Mouse (Mus musculus): ENCODE measurements at regions not wholly inside any gene's neighbourhood (a gene's known extent, or its start where the extent isn't known, plus 50 kb on each side); places are given as distances from the start of the nearest gene placed in this dataset.
"Not testable (repeated sequence)": the region's sequence is repeated elsewhere in the genome, so short reads cannot be mapped to it uniquely, and the experiment has no call there.

DNA sequence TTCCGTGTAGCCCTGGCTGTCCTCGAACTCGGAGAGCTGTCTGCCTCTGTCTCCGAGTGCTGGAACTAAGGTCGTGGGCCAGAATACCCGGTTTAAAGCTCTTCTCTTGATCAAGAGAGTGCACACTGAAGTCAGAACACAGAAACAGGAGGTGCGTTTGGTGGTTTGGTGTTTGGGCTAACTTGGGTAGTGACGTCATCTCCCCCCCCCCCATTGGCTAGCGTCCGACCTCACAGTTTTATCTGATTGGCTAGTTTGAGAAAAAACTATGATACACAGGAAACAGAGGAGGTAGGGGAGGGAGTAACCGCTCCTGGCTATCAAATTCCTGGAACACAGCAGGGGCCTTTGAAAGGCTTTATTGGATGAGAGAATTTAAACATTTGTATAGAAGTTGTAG is 60.2 kb upstream of the Pim1 start:
- ATAC-seq (replicated peaks; ENCODE audit: poor library complexity, severe bottlenecking): no peak

DNA sequence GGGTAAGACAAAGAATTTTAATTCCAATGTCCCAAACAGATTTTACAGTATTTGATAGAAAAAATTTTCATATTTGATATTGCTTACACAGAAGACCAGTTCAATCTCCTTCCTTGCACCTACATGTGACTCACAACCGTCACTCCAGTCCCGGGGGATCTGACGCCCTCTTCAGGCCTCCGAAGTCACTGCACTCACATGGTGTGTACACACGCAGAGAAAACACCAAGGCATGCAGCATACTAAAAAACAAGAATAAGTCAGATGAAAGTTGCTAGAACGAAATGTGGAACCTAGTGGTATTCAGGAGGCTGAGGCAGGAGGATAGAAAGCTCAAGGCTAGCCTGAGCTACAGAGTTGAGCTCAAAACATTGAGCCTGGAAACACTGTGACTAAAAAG is 59.7 kb upstream of the Pim1 start:
- ATAC-seq (replicated peaks; ENCODE audit: poor library complexity, severe bottlenecking): no peak

DNA sequence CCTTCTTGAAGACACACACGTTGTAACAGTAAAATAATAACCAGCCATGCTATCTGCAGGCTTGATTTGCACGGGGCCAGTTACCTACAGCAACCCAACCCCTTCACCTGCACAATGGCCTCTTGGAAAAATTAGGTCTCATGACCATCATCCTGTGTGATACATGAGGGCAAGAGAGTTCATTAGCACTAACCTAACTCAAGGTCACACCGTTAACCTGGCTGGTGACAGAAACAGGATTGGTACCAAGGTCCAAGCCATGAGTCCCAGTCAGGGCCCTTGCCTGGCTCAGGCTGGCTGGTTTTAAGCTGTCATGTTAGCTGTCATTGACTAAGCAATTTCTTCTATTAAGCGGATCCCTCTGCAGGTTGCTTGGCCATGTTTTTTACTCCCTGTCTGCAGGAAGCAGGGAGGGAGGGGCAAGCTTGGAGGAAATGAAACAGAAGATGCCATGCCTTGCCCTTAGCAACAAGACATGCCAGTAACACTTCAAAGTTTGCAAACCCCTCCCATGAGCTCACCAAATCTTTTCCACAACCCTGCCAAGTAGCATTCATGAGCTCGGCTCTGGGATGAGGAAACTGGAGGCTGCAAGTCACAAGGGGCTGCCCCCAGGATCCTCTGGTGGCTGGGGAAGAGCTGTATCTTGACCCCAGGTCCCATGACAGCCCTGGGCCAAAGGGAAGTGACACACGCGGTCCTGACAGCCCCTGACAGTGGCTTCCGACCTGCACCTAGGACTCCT is 58.8 kb upstream of the Pim1 start:
- ATAC-seq (replicated peaks; ENCODE audit: poor library complexity, severe bottlenecking): peak; percentile 80

DNA sequence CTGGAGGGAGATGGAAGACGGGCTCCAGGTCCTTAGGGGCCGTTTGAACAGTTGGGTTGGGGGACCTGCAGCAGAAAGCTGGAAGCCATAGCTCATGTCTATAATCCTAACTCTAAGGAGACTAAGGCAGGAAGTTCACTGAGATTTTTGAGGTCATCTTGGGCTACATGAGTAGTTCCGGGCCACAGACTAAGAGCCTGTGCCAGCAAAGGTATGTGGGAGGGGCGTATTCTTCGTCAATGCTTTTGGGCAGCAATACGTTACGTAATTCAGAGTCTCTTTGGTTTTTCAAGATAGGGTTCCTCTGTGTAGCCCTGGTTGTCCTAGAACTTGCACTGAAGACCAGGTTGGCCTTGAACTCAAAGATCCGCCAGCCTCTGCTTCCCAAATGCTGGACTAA is 57.9 kb upstream of the Pim1 start:
- no peak for ATAC-seq (replicated peaks; ENCODE audit: poor library complexity, severe bottlenecking)

DNA sequence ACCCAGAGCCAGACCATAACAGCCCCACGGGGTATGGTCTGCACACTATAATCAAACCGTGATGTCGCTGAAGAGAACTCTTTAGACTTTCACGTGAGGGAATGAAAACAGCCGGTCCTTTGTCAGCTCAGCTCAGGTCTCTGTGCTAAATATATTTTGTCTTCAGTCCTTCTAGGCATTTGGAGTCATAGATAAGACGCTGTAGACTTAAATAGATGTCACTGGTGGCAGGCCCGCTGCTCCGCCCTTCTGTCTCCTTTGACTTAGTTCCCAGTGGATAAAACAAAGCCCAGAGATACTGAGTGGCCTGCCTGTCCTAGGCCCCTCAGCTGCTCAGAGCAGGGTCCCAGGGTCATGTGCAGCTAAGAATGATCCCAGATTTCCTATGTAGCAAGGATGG is 57.2 kb upstream of the Pim1 start:
- ATAC-seq (replicated peaks; ENCODE audit: poor library complexity, severe bottlenecking): no peak

DNA sequence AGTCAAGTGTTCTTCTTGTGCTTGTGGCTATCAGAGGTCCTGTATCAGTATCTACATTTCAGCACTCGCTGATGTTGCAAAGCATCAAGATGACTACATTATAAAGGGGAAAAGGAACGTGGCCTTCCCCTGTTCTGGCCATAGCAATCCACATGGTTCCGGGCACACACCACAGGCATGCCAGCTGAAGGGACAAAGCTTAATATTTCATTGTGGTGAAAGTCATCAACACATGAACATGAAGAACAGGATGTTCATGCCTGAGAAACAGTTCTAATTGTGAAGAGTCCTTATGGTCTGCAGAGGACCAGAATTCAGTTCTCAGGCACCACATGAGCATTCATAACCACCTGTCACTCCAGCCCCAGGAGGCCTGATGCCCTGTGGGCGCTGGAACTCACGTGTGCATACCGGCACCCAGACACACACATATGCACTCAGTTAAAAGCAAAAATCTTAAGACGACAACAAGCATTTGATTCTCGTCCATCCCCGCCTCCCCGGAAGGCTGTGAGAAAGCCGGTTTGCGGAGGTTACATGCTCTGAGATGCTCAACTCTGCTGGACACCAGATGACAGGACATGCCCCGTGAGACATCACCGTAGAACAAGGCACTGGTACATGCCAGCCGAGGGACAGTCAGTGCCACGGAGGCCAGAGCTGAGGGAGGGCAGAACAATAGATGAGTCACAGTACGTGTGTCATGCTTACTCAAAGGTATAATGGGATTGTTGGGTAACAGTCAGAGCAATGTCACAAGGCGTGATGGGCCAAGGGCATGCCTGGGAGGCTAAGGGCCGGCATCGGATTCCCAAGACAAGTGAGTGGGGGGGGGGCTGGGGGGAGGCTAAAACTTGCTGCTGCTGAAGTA is 56.2 kb upstream of the Pim1 start:
- no peak for ATAC-seq (replicated peaks; ENCODE audit: poor library complexity, severe bottlenecking)

DNA sequence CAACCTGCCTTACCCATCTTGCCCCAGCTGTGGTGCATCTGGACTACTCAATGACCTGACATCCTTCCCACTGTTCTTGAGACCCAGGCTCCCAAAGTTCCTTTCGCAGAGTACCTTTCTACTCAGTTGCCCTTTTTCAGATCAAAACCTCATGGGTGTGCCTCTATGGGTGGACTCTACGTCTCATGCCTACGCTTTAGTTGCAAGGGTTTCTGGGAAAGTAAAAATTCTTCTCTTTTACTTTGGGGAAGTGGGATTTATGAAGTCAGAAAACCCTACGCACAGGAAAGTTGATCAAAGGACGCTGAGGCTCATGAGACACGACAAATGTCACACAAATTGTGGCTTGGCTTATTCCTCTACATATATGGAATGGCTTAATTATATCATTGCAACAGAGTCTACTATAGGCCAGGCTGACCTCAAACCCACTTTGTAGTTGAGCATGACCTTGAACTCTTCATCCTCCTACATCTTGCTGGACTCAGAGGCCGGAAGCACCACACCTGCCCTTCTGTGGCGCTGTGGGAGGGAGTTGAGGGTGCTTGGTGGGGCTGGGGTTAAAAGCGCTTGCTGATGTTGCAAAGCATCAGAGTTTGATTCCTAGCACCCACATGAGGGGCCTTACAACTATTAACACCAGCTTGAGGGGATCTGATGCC is 55.1 kb upstream of the Pim1 start:
- ATAC-seq (replicated peaks; ENCODE audit: poor library complexity, severe bottlenecking): 0 out of 2 replicates have a peak, but pooled peaks have one; percentile 10

DNA sequence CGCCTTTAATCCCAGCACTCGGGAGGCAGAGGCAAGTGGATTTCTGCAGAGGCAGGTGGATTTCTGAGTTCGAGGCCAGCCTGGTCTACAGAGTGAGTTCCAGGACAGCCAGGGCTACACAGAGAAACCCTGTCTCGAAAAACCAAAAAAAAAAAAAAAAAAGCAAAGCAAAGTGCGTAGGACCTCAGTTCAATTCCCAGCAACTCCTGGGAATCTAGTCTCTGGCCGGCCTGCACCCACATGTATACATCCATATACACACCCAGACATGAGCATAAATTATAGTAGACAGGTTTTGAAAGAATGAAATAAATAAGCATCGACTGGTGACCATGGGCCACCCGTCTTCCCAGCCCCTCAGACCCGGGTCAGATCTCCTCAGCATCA is 54.1 kb upstream of the Pim1 start:
- not testable (repeated sequence) for ATAC-seq (replicated peaks; ENCODE audit: poor library complexity, severe bottlenecking)

DNA sequence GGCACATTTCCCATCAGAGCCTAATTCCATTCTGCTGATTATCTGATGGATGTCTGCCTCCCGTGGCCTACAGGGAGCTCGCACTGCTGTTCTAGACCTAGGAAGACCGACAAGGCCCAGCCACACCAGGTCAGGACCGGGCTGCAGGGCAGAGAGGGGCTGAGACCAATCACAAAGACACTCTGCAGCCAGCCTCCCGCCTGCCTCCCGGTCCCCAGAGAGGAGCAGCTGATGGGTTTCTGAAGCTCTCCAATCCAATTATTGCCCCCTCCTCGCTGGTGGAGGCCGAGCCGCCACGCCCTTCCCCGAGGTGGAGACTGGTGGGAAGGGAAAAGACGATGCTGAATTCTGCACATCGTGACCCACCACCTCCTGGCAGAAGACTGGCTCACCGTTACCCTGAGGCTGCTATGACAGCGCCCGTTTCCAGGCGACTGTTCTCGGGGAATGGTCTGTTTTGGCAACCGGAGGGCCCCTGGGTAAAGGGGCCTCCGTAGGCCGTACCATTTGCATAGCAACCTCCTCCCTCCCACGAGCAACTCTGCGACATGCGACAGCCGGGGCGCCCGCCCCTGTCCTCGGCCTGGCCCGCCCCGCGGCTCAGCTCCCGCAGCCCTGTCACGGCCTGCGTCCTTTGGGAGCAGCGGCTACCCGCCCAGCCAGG is 53.5 kb upstream of the Pim1 start:
- ATAC-seq (replicated peaks; ENCODE audit: poor library complexity, severe bottlenecking): peak; percentile 70

DNA sequence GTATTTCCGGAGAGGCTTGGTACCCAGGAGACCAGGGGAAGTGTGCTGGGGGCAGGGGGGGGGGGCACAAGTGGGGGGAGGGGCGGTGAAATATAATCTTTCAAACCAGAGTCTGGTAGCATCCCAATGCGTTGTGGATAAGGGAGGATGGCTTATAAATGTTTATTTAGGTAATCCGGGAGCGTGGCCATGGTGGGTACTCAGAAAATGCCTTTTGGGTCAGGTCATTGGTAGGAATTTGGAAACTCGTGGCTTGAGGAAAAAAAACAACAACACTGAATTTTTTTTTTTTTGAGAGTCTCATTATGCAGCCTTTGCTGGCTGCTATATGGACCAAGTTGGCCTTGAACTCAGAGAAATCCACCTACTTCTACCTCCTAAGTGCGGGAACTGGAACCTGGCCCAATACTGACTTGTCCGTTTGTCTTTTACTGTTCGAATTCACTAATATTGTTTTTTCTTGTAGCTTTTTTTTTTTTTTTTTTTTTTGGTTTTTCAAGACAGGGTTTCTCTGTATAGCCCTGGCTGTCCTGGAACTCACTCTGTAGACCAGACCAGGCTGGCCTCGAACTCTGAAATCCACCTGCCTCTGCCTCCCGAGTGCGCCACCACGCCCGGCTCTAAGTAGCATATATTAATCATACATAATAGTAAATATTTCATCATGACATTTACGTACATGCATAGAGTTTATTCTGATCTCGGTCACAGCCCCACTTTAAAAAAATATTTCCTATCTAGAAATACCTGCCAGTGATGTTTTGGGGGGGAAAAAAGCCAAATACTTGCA is 52.8 kb upstream of the Pim1 start:
- ATAC-seq (replicated peaks; ENCODE audit: poor library complexity, severe bottlenecking): no peak

DNA sequence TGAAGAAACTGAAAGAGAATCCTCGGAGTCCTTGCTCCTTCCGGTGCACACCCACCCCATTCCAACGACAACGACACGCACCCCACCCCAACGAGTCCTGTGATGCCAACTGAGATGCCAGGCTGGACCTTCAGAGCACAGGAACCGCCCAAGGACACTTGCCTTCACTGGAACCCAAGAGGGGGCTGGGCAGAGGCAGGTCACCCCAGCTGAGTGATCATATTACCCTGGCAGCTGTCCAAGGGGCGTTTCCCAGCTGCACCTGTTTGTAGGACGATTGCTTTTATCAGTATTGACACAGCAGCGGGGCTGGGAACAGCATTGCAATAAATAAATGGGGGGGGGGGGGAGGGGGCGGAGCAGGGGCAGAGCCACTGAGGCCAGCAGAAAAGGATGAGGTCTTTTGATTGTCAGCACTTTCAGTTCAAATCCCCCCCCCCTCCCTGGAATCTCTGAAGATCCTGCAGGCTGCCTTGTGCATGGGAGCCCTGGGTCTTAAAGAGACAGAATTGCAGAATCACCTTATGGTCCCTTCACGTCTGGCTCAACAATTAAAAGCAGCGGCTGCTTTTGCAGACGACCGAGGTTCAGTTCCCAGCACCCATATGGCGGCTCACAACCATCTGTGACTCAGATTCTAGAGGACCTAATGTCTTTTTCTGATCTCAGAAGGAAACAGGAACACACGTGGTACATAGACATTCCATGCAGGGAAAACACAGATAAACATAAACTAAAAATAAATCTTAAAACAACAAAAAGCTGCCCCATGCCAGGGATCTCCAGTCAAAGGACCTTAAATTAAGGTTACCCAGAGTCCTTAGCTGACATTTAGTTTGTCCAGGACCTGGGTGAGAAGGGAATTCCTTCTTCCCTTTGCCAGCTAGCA is 52.0 kb upstream of the Pim1 start:
- ATAC-seq (replicated peaks; ENCODE audit: poor library complexity, severe bottlenecking): no peak

DNA sequence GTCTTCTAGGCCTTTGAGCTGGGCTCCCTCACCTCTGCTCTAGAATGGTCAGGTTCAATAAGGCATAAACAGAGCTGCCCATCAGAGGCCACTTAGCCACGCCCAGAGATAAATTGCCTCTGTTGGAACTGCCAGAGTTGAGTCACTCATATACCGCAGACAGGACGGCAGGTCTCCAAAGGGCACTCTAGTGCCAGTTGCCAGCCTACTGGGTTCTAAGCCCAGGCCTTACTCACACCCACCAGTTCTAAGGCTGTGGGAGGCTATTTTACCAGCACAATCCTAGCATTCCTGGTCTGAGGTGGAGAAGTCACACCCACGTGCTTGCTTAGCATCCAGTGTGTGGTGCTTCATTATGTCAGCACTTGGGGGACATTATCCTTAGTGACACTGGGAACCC is 50.6 kb upstream of the Pim1 start:
- ATAC-seq (replicated peaks; ENCODE audit: poor library complexity, severe bottlenecking): no peak

DNA sequence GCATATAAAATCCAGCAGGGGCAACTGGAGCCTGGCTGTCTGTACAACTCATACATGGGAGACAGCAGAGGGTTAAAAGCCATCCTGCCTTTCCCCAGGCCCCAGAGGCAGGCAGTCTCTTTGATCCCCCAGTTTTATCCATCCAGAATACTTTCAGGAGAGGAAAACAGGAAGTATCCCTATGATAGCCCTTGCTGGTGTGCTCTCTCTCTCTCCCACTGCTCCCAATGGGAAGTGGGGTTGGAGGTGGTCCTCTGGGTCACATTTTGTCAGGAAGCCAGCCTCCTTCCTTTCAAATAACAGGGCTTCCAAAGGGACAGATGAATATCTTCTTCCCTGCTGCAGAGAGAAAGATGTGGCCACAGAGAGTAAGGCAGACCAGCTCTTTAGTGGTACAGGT is 50.1 kb upstream of the Pim1 start:
- ATAC-seq (replicated peaks; ENCODE audit: poor library complexity, severe bottlenecking): no peak

Data from granulocyte monocyte progenitor cell, adult 5-6 weeks (primary cell).